Mouse (Mus musculus): Measurements from ENCODE around the gene Cldn24. TPM values are rescaled to one million over a fixed set of nuclear protein-coding genes. Genes with fewer than 3 reads are reported as not detected.

Cldn24 gene
- polyA plus RNA-seq, 1 experiment from 2014 or later, result not detected

DNA sequence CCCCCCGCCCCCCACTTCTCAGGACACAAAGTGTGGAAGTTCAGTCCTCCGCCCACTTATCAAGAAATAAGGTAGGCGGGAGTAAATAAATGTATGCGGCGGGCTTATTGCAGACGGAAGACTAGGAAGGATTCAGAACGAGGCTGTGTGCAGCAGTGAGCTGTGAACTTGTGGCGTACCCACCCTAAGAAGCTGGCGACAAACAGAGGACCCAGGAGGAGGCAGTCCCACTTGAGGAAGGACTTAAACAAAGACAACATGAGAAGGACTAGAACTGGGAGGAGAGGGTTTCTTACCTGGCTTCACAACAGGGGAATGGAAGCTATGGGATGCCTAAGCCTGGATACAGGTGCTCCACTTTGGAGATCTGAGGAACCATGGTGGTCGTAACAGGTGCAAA is 21.7 kb downstream of the Cldn24 start:
- H3K27me3 ChIP-seq (replicated peaks; ENCODE audit: insufficient read depth, low read length), result no peaks in the 10 kb centered on the region
- no peak overlapping the region for H3K4me3 ChIP-seq (ENCODE audit: low read depth, low read length)
- no peak for ATAC-seq
- no peak for DNase-seq (ENCODE audit: low spot score)
- peaks cover 46% of the 10 kb centered on the region for H3K36me3 ChIP-seq (ENCODE audit: insufficient read depth, low read length)
- H3K4me2 ChIP-seq (replicated peaks; ENCODE audit: low read depth, low read length), result no peak overlapping the region
- no peak for TF ChIP-seq CTCF (IDR thresholded peaks at IDR 0.05)
- TF ChIP-seq EP300 (IDR thresholded peaks at IDR 0.05), result no peak
- no peak overlapping the region for H3K27ac ChIP-seq (ENCODE audit: low read length)
- 92% methylated on average over 10 of the region's 10 CpGs for WGBS
- no peaks in the 10 kb centered on the region for H3K4me1 ChIP-seq (ENCODE audit: insufficient read depth, low read depth, low read length)
- H3K9ac ChIP-seq (replicated peaks; ENCODE audit: low read depth), result no peak overlapping the region
- no peaks in the 10 kb centered on the region for H3K9me3 ChIP-seq (ENCODE audit: low read length)

DNA sequence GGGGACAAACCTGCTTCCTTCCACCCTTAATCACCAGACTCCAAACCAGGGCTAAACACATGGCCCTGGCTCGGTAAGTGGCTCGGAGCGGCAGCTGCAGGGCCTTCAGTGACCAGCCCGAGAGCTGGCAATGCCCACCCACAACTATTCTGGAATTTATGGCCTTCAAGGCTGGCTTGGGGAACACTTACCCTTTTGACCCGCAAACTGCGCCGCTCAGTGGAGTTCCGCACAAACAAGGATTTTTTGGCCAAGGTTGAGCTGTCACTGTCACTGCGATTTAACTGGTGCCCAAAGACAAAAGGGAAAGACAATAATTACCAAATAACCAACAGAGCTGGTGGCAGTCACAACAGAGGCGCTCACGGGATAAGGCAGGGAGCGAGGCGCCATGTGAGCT is 24.0 kb downstream of the Cldn24 start:
- no peak overlapping the region for H3K4me3 ChIP-seq (ENCODE audit: low read depth, low read length)
- H3K36me3 ChIP-seq (ENCODE audit: insufficient read depth, low read length), result peaks cover 48% of the 10 kb centered on the region

GRCm38 (mm10) chr8:47847161-47847560 is 25.2 kb downstream of the Cldn24 start:
- Histone ChIP-seq H3K27ac (ENCODE audit: low read length) (no peak overlapping the region), H3K4me3 (ENCODE audit: low read depth, low read length) (no peak overlapping the region), H3K9me3 (ENCODE audit: low read length) (no peaks in the 10 kb centered on the region), H3K27me3 (replicated peaks; ENCODE audit: insufficient read depth, low read length) (no peaks in the 10 kb centered on the region), H3K36me3 (ENCODE audit: insufficient read depth, low read length) (peaks cover 45% of the 10 kb centered on the region), H3K4me2 (replicated peaks; ENCODE audit: low read depth, low read length) (no peak overlapping the region), H3K4me1 (ENCODE audit: insufficient read depth, low read depth, low read length) (no peaks in the 10 kb centered on the region), H3K9ac (replicated peaks; ENCODE audit: low read depth) (no peak overlapping the region)
- ATAC-seq (no peak), DNase-seq (ENCODE audit: low spot score) (no peak)
- TF ChIP-seq EP300 (IDR thresholded peaks at IDR 0.05) (no peak), CTCF (IDR thresholded peaks at IDR 0.05) (no peak)
- 78% methylated on average over 14 of the region's 14 CpGs for WGBS

More for the DNA sequence above, 24.0 kb downstream of the Cldn24 start:
- Histone ChIP-seq H3K27ac (ENCODE audit: low read length) (no peak overlapping the region), H3K4me1 (ENCODE audit: insufficient read depth, low read depth, low read length) (no peaks in the 10 kb centered on the region), H3K27me3 (replicated peaks; ENCODE audit: insufficient read depth, low read length) (no peaks in the 10 kb centered on the region), H3K9me3 (ENCODE audit: low read length) (no peaks in the 10 kb centered on the region), H3K4me2 (replicated peaks; ENCODE audit: low read depth, low read length) (no peak overlapping the region), H3K9ac (replicated peaks; ENCODE audit: low read depth) (no peak overlapping the region)
- no peak for DNase-seq (ENCODE audit: low spot score)
- no peak for TF ChIP-seq CTCF (IDR thresholded peaks at IDR 0.05)
- ATAC-seq, result no peak
- WGBS, result 88% methylated on average over 13 of the region's 13 CpGs

DNA sequence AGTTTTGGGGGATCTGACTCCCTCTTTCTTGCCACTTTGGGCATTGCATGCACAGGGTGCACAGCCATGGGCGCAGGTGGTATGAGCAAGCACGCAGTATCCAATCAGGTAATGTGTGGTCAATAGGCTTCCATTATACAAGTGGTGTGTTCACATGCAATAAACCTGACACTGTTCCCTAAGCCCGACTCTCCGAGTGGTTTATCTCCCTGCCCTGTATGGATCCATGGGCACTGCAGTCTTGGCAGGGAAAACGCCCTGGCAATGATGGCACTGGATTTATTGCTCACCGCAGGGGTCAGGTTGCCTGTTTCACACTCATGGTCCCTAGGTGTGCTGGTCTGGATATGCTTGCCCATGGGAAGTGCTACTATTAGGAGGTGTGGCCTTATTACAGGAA is 26.0 kb downstream of the Cldn24 start:
- ATAC-seq (no peak), DNase-seq (ENCODE audit: low spot score) (no peak)
- Histone ChIP-seq H3K4me2 (replicated peaks; ENCODE audit: low read depth, low read length) (no peak overlapping the region), H3K36me3 (ENCODE audit: insufficient read depth, low read length) (peaks cover 37% of the 10 kb centered on the region), H3K4me3 (ENCODE audit: low read depth, low read length) (no peak overlapping the region), H3K4me1 (ENCODE audit: insufficient read depth, low read depth, low read length) (no peaks in the 10 kb centered on the region), H3K27ac (ENCODE audit: low read length) (no peak overlapping the region), H3K9me3 (ENCODE audit: low read length) (no peaks in the 10 kb centered on the region), H3K9ac (replicated peaks; ENCODE audit: low read depth) (no peak overlapping the region), H3K27me3 (replicated peaks; ENCODE audit: insufficient read depth, low read length) (no peaks in the 10 kb centered on the region)
- TF ChIP-seq CTCF (IDR thresholded peaks at IDR 0.05) (no peak), EP300 (IDR thresholded peaks at IDR 0.05) (no peak)
- 95% methylated on average over 6 of the region's 6 CpGs for WGBS

DNA sequence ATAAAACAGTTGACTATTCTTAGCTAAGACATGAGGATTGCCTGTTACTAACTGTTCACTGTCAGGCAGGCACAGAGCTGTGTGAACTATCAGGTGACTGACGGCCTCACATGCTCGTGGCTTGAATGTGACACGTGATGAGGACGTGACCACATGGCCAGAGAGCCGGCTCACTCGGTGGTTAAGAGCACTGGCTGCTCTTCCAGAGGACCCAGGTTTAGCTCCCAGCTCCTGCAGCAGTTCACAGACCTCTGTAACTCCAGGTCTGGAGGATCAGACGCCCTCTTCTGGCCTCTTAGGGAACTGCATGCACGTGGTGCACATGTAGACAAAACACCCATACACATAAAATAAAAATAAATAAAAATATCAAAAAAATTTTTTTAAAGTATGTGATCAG is 27.9 kb downstream of the Cldn24 start:
- Histone ChIP-seq H3K9ac (replicated peaks; ENCODE audit: low read depth) (no peak overlapping the region), H3K4me2 (replicated peaks; ENCODE audit: low read depth, low read length) (no peak overlapping the region), H3K4me3 (ENCODE audit: low read depth, low read length) (no peak overlapping the region), H3K27ac (ENCODE audit: low read length) (no peak overlapping the region), H3K27me3 (replicated peaks; ENCODE audit: insufficient read depth, low read length) (no peaks in the 10 kb centered on the region), H3K9me3 (ENCODE audit: low read length) (no peaks in the 10 kb centered on the region), H3K4me1 (ENCODE audit: insufficient read depth, low read depth, low read length) (no peaks in the 10 kb centered on the region), H3K36me3 (ENCODE audit: insufficient read depth, low read length) (peaks cover 34% of the 10 kb centered on the region)
- TF ChIP-seq CTCF (IDR thresholded peaks at IDR 0.05) (peak; percentile 58), EP300 (IDR thresholded peaks at IDR 0.05) (no peak)
- DNase-seq (ENCODE audit: low spot score) (no peak), ATAC-seq (no peak)
- WGBS, result 78% methylated on average over 8 of the region's 8 CpGs

DNA sequence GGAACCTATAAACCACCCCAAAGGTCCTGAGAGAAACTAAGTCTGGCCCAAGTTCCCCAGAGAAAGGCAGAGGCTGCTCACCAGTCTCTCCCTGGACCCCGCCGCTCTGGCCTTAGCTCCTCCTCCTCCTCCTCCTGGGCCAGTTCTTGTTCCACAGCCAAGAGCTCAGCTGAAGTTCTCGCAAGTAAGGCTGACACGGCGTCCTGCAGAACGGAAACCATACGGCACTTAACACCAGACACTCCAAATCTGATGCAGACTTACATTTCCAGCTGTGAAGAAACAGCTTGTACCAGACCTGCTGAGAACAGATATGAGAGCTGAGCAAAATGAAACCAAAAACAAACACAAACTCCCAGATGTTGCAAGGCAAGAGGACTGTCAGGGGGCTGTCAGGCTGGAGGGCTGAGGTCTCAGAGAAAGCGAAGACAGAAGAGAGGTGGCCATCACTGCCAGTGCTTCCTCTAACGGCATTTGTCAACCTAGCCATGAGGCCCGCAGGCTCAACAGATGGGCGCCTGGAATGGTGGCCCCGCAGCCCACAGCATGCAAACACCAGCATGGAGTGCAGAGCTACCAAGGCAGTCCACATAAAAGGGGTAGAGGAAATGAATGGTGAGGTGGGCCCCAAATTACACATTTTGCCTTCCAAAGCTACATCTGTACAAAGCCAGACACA is 30.0 kb downstream of the Cldn24 start:
- DNase-seq (ENCODE audit: low spot score) (peak; percentile 91), ATAC-seq (peak; percentile 93)
- Histone ChIP-seq H3K9ac (replicated peaks; ENCODE audit: low read depth) (no peak overlapping the region), H3K27me3 (replicated peaks; ENCODE audit: insufficient read depth, low read length) (no peaks in the 10 kb centered on the region), H3K27ac (ENCODE audit: low read length) (peak overlapping the region; percentile 47), H3K4me1 (ENCODE audit: insufficient read depth, low read depth, low read length) (no peaks in the 10 kb centered on the region), H3K36me3 (ENCODE audit: insufficient read depth, low read length) (peaks cover 33% of the 10 kb centered on the region), H3K9me3 (ENCODE audit: low read length) (no peaks in the 10 kb centered on the region), H3K4me3 (ENCODE audit: low read depth, low read length) (peak overlapping the region; percentile 17), H3K4me2 (replicated peaks; ENCODE audit: low read depth, low read length) (peak overlapping the region; percentile 40)
- 37% methylated on average over 12 of the region's 12 CpGs for WGBS
- TF ChIP-seq EP300 (IDR thresholded peaks at IDR 0.05), result peak; percentile 61; the same call in 1 of the 2 replicates
- no peak for TF ChIP-seq CTCF (IDR thresholded peaks at IDR 0.05)

Measured in lung, postnatal 0 days (tissue).